Mouse (Mus musculus): Measurements from ENCODE around the gene 4932438H23Rik. TPM values are rescaled to one million over a fixed set of nuclear protein-coding genes. Genes with fewer than 3 reads are reported as not detected.

Gene 4932438H23Rik
- total and polyA plus RNA-seq, 3 experiments: not detected

- TF ChIP-seq MEF2A (IDR thresholded peaks at IDR 0.05; ENCODE audit: extremely low read depth, insufficient replicate concordance, low read depth, low read length, poor library complexity, severe bottlenecking) (no peak), GABPA (IDR thresholded peaks at IDR 0.05; ENCODE audit: low read depth, low read length) (no peak), MXI1 (IDR thresholded peaks at IDR 0.05; ENCODE audit: low read depth, low read length) (no peak), TAL1 (IDR thresholded peaks at IDR 0.05; ENCODE audit: low read length) (no peak)
- no peak overlapping the region for H3K27ac ChIP-seq (ENCODE audit: control insufficient read depth, low read depth, low read length)
- H3K79me2 ChIP-seq (ENCODE audit: control insufficient read depth, insufficient read depth, low read length, poor library complexity): peaks cover 12% of the 10 kb centered on the region
- no peaks in the 10 kb centered on the region for H3K9me3 ChIP-seq (replicated peaks; ENCODE audit: insufficient read depth, low read length)
- no peak overlapping the region for H3K9ac ChIP-seq (ENCODE audit: control insufficient read depth, low read depth, low read length, poor library complexity, severe bottlenecking)
- no peak overlapping the region for H3K4me3 ChIP-seq (ENCODE audit: control insufficient read depth in 1 of 2, insufficient read depth in 1 of 2, low read depth in 2 of 2, low read length in 2 of 2)
- DNase-seq (ENCODE audit: low read depth, low spot score): no peak
- H3K4me1 ChIP-seq (ENCODE audit: control insufficient read depth in 1 of 2, insufficient read depth in 2 of 2, low read length in 2 of 2): no peaks in the 10 kb centered on the region
- H3K36me3 ChIP-seq (ENCODE audit: control insufficient read depth in 1 of 2, insufficient read depth in 2 of 2, low read length in 2 of 2): peaks cover 2 to 47% of the 10 kb centered on the region in 2 experiments; a peak in 3 of 4 replicates
- H3K27me3 ChIP-seq (ENCODE audit: control insufficient read depth in 1 of 2, insufficient read depth in 2 of 2, low read length in 2 of 2): no peaks in the 10 kb centered on the region
Observed at GRCm38 (mm10) chr16:91035866-91036265, 59.1 kb downstream of the 4932438H23Rik start.

- H3K9me3 ChIP-seq (replicated peaks; ENCODE audit: insufficient read depth, low read length): no peaks in the 10 kb centered on the region
- no peak for TF ChIP-seq MYB (IDR thresholded peaks at IDR 0.05; ENCODE audit: low read depth, low read length)
- TF ChIP-seq CHD2 (IDR thresholded peaks at IDR 0.05; ENCODE audit: low read length): no peak
- TF ChIP-seq MEF2A (IDR thresholded peaks at IDR 0.05; ENCODE audit: extremely low read depth, insufficient replicate concordance, low read depth, low read length, poor library complexity, severe bottlenecking): no peak
- no peak for TF ChIP-seq USF2 (IDR thresholded peaks at IDR 0.05; ENCODE audit: borderline replicate concordance in 1 of 2, insufficient read depth in 1 of 2, low read depth in 1 of 2, low read length in 2 of 2)
- TF ChIP-seq GABPA (IDR thresholded peaks at IDR 0.05; ENCODE audit: low read depth, low read length): no peak
- no peak for TF ChIP-seq SIN3A (IDR thresholded peaks at IDR 0.05; ENCODE audit: low read length)
- no peak for TF ChIP-seq POLR2AphosphoS2 (IDR thresholded peaks at IDR 0.05; ENCODE audit: low read length)
- no peak for TF ChIP-seq ELF1 (IDR thresholded peaks at IDR 0.05; ENCODE audit: low read depth, low read length)
- TF ChIP-seq ZNF384 (IDR thresholded peaks at IDR 0.05; ENCODE audit: low read depth, low read length): no peak
- TF ChIP-seq CHD1 (IDR thresholded peaks at IDR 0.05; ENCODE audit: low read depth, low read length): no peak
- no peak for TF ChIP-seq RAD21 (IDR thresholded peaks at IDR 0.05; ENCODE audit: low read depth, low read length)
- TF ChIP-seq KAT2A (conservative IDR thresholded peaks at IDR 0.05; ENCODE audit: low read depth, low read length): no peak
- TF ChIP-seq HCFC1 (IDR thresholded peaks at IDR 0.05; ENCODE audit: low read depth, low read length): no peak
- H3K27me3 ChIP-seq (ENCODE audit: control insufficient read depth in 1 of 2, insufficient read depth in 2 of 2, low read length in 2 of 2): no peaks in the 10 kb centered on the region
- no peak overlapping the region for H3K9ac ChIP-seq (ENCODE audit: control insufficient read depth, low read depth, low read length, poor library complexity, severe bottlenecking)
- H3K79me2 ChIP-seq (ENCODE audit: control insufficient read depth, insufficient read depth, low read length, poor library complexity): no peaks in the 10 kb centered on the region
- no peaks in the 10 kb centered on the region for H3K4me1 ChIP-seq (ENCODE audit: control insufficient read depth in 1 of 2, insufficient read depth in 2 of 2, low read length in 2 of 2)
- no peak overlapping the region for H3K4me3 ChIP-seq (ENCODE audit: control insufficient read depth in 1 of 2, insufficient read depth in 1 of 2, low read depth in 2 of 2, low read length in 2 of 2)
- peaks cover 2 to 41% of the 10 kb centered on the region in 2 experiments; a peak in 3 of 4 replicates for H3K36me3 ChIP-seq (ENCODE audit: control insufficient read depth in 1 of 2, insufficient read depth in 2 of 2, low read length in 2 of 2)
- H3K27ac ChIP-seq (ENCODE audit: control insufficient read depth, low read depth, low read length): no peak overlapping the region
- DNase-seq (ENCODE audit: low read depth, low spot score): no peak
Observed at GRCm38 (mm10) chr16:91030751-91031150, 64.2 kb downstream of the 4932438H23Rik start.

All from MEL (cell line).